Comparison of ENCODE assay signal across 12 mouse cellular contexts in the genomic region with DNA sequence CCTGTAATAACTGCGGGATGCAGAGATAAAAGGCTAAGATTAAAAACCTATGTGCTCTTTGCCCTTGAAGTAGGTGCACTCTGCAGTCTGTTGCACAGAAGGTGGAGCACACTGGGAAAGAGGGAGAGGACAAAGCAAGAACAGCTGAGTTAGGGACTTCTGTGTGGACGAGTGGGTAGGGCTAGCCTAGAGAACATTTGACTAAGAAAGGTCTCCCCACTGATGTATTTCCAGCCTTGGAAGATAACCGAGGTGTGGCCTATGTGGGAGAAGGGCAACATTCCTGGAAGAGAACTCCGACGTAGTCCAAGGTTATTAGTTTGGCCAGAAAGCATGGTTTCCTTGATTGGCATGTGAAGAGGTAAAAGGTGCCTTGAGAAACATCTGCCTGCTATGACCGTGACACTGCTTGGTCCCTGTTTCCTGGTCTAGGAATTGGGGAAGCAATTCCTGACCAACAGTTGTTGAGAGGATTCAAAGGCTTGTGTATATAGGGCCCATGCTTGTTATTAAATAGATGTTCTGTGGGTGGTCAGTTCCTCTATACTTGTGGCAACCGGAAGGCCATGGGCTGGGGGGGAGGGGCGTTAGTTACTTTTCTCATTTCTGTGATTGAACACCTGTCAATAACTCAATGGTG.
"Had no signal": no experiment of that assay in that cellular context is flagged by ENCODE, and none has a peak within 500 bp of the region (broad histone marks: within the 10 kb centered on the region; RNA-seq: fewer than 3 reads in every experiment).

No protein-coding gene starts in this region.

- H3K27me3 ChIP-seq: stomach, embryonic 15.5 days had no signal

- H3K9ac ChIP-seq: liver, embryonic 14.5 days; neural tube, embryonic 13.5 days; stomach, embryonic 15.5 days had no signal

- H3K4me2 ChIP-seq: neural tube, embryonic 13.5 days; stomach, embryonic 15.5 days had no signal

- H3K9me3 ChIP-seq: neural tube, embryonic 13.5 days; stomach, embryonic 15.5 days had no signal

- H3K4me1 ChIP-seq: stomach, embryonic 15.5 days had no signal

- H3K36me3 ChIP-seq: neural tube, embryonic 13.5 days; stomach, embryonic 15.5 days had no signal

- DNase-seq: kidney, adult 8-10 months; kidney, postnatal 25 days; lung, adult 18-20 months; midbrain, embryonic 14.5 days; retina, postnatal 1 day; right cerebral cortex, postnatal 4 days; spleen, adult 18-20 months; thymus, adult 2 months; thymus, postnatal 25 days had no signal

- H3K27ac ChIP-seq: liver, embryonic 14.5 days; neural tube, embryonic 13.5 days; stomach, embryonic 15.5 days had no signal

- H3K4me3 ChIP-seq: neural tube, embryonic 13.5 days; stomach, embryonic 15.5 days had no signal
